Comparison of ENCODE assay signal across 15 mouse cellular contexts in genomic region chr5:89277616-89278015, GRCm38 (mm10).
DNase-seq lines count a peak whose midpoint lies in the region; ATAC-seq and TF ChIP-seq lines count a peak whose summit lies in the region.
"Had no signal": no experiment of that assay in that cellular context is flagged by ENCODE, and none has a peak within 500 bp of the region (broad histone marks: within the 10 kb centered on the region; RNA-seq: fewer than 3 reads in every experiment).

No protein-coding gene starts in this region.

- no peak for TF ChIP-seq CTCF in C2C12 (IDR thresholded peaks at IDR 0.05; ENCODE audit: control insufficient read depth, insufficient read depth, insufficient read length)
- no peak for TF ChIP-seq CTCF in thymus, adult 2 months (IDR thresholded peaks at IDR 0.05; ENCODE audit: borderline replicate concordance, control insufficient read depth, extremely low read depth, insufficient read depth, low read length, poor library complexity)

- H3K27me3 ChIP-seq in C2C12 (ENCODE audit: control insufficient read depth, insufficient read depth, insufficient read length) = no peaks in the 10 kb centered on the region
- no peaks in the 10 kb centered on the region for H3K27me3 ChIP-seq in thymus, adult 2 months (ENCODE audit: control insufficient read depth, insufficient read depth, low read length)
- H3K27me3 ChIP-seq: megakaryocyte, embryonic 14.5 days; neural tube, embryonic 12.5 days had no signal

- no peak overlapping the region for H3K4me3 ChIP-seq in C2C12 (ENCODE audit: insufficient read depth, poor library complexity, severe bottlenecking)
- H3K4me3 ChIP-seq in thymus, adult 2 months (ENCODE audit: control insufficient read depth, insufficient read depth, low read length) = no peak overlapping the region
- H3K4me3 ChIP-seq: erythroblast, embryonic 14.5 days; megakaryocyte, embryonic 14.5 days; neural tube, embryonic 12.5 days had no signal

- H3ac ChIP-seq in C2C12 (ENCODE audit: control insufficient read depth, insufficient read length, low read depth) = no peak overlapping the region

- intact Hi-C loops in left cerebral cortex, postnatal 10 days (cut with DNase I) = no loop called here

- TF ChIP-seq POLR2A in thymus, adult 2 months (IDR thresholded peaks at IDR 0.05; ENCODE audit: control insufficient read depth, extremely low read depth, insufficient read depth, low read length, poor library complexity) = no peak

- H3K79me3 ChIP-seq in C2C12 (ENCODE audit: low read depth) = no peaks in the 10 kb centered on the region

- no peaks in the 10 kb centered on the region for H3K4me1 ChIP-seq in thymus, adult 2 months (replicated peaks; ENCODE audit: control insufficient read depth, insufficient read depth, low read length)
- H3K4me1 ChIP-seq: megakaryocyte, embryonic 14.5 days; neural tube, embryonic 12.5 days had no signal

- H3K27ac ChIP-seq in thymus, adult 2 months (ENCODE audit: control insufficient read depth, insufficient read depth, low read length) = no peak overlapping the region
- H3K27ac ChIP-seq: hindbrain, embryonic 14.5 days; neural tube, embryonic 12.5 days had no signal

- H3K36me3 ChIP-seq in C2C12 (ENCODE audit: control insufficient read depth, insufficient read depth) = no peaks in the 10 kb centered on the region
- H3K36me3 ChIP-seq in thymus, adult 2 months (ENCODE audit: control insufficient read depth, insufficient read depth, low read length) = no peaks in the 10 kb centered on the region
- H3K36me3 ChIP-seq: neural tube, embryonic 12.5 days had no signal

- 0 out of 2 replicates have a peak, but pooled peaks have one; percentile 16 for ATAC-seq in granulocyte monocyte progenitor cell, adult 5-6 weeks (replicated peaks; ENCODE audit: poor library complexity, severe bottlenecking)

- peak; percentile 24 for DNase-seq in liver
- peak; percentile 36 for DNase-seq in lung, postnatal 10 days
- DNase-seq in thymus, adult 2 months = no peak
- DNase-seq in cerebellum, adult 18-20 months = no peak
- DNase-seq in cerebellum, adult 9-10 months = no peak
- DNase-seq in left cerebral cortex, postnatal 10 days (ENCODE audit: extremely low spot score in 1 of 2, low spot score in 2 of 2) = no peak
- DNase-seq: cerebellum, adult 8-10 months; heart, adult 11 months; right cerebral cortex, postnatal 25 days had no signal

- H3K79me2 ChIP-seq in C2C12 (ENCODE audit: control insufficient read depth, insufficient read depth) = no peaks in the 10 kb centered on the region

- WGBS in thymus, adult 2 months = 59% methylated on average over 5 of the region's 5 CpGs

TF ChIP-seq in C2C12, 6 proteins besides CTCF, POLR2A, EP300 and RAD21:
- TF ChIP-seq FOSL1 (IDR thresholded peaks at IDR 0.05; ENCODE audit: insufficient read depth, low read length, poor library complexity, severe bottlenecking) (peak; percentile 20), CEBPB (IDR thresholded peaks at IDR 0.05; ENCODE audit: low read depth) (peak; percentile 52), MYOG (IDR thresholded peaks at IDR 0.05; ENCODE audit: control insufficient read depth, extremely low read depth, insufficient read length) (no peak)

Comparison
In these comparisons a context has a peak if more than half of its experiments do, and no peak if none do; other contexts are left out.
1. DNase-seq: peak in liver (single experiment) and lung, postnatal 10 days (single experiment); none in thymus, adult 2 months (single experiment), cerebellum, adult 18-20 months (0 of 2), cerebellum, adult 9-10 months (single experiment) and left cerebral cortex, postnatal 10 days (0 of 2).